Mouse (Mus musculus) kidney, postnatal 25 days (tissue): ENCODE measurements around the gene Fggy.

Experiments used
- DNase-seq, 2 experiments: peaks; one replicate each; pipeline ENCODE4 v3.0.0; 2021; ENCODE audit warnings: mixed read lengths in 2 of 2

The Fggy gene

DNA sequence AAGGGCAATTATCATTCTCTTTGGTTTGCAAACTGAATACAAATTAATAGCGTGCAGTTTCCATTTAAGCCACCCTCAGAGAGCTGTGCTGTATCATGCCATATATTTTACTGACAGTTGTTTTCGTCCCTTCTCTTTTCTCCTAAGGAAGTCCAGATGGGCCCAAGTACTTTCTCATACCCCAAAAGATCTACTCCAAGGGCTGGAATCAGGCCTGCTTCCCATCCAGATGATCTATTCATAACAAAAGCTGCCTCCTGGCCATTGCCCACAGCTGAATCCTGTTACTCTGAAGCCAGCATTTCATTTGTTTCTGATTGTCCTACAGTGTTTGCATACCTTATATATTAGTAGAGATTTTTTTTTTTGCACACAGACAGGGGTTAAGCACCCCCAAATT, 231.6 kb downstream of the Fggy start:
- DNase-seq = no peak

DNA sequence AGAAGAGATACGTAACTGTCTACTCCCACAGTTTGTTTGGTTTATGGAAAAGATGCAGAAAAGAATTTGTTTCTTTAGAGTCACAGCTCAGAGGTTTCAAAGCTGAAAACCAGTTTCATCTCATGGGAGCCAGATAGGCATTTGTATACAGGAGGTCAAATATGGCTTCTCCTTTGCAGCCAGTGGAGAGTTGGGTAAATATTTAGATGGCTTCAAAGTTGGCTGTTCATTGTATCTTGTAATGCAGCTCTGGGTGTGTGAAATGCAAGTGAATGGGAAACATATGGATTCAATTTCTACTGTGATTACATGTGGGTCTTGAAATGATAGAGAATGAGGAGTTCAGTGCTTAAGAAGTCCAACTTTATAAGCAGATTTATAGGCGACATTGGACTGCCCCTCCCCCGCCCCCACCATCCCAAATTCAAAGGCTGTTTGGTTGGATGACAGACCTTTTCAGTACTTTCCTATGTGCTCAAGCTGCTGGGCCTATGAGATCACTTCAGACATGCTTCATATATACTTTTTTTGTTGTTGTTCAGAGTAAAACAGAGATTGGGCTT, 234.7 kb downstream of the Fggy start:
- no peak for DNase-seq

DNA sequence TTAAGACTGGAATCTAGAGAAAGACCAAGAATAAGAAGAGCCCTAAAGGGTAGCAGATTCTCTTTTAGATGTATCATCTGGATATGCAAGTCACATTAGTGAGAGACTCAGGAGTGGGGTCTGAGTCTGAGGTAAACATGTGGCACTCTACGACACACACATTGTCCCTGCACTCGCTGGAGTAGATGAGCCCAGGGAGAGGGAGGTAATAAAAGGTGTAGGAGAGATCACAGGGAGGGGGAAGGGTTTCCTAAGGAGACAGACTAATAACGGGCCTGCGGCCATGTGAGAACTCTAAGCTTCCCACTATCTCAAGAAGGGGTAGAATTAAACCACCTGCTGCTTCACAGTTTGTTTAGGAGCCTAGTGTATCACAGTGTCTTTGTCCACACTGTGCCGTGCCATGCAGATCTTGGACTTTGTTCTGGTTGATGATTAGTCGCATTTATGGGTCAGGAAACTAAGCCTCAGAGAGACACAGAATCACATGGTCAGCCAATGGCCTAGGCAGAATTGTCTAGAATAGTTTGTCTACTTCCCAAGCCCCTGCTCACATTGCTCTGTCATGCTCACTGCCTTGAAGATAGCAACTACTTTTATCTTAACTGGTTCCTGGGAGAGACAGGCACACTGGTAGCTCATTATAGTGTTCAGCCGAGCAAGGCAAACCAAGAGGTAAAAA, 236.5 kb downstream of the Fggy start:
- DNase-seq = peak; percentile 61 to 72

DNA sequence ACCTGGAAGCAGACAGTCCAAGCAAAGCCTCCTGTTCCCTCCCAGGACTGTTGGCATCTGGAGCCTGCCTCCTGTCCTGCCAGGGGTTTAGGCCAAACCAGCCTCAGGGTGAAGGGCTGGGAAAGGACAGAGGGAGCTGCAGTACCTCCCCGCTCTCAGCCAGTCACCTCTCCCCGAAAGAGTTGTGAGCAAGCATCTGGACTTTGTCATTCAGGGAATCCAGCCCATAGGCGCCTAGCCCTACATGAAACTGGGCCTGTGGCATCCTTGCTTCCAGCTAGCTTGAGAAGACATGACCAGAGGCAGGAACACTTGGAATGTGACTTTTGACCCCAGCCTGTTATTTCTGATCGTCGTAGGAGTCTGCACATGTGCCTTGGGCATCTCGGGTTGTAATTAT, 237.3 kb downstream of the Fggy start:
- DNase-seq = peak; percentile 55 to 84

- DNase-seq = no peak
Measured at GRCm38 (mm10) chr4:95795283-95795682, 238.0 kb downstream of the Fggy start.

GRCm38 (mm10) chr4:95819650-95820049, 262.3 kb downstream of the Fggy start:
- no peak for DNase-seq

- no peak for DNase-seq
Measured at GRCm38 (mm10) chr4:95821906-95822579, 264.7 kb downstream of the Fggy start.

GRCm38 (mm10) chr4:95828164-95828563, 270.9 kb downstream of the Fggy start:
- no peak for DNase-seq

DNA sequence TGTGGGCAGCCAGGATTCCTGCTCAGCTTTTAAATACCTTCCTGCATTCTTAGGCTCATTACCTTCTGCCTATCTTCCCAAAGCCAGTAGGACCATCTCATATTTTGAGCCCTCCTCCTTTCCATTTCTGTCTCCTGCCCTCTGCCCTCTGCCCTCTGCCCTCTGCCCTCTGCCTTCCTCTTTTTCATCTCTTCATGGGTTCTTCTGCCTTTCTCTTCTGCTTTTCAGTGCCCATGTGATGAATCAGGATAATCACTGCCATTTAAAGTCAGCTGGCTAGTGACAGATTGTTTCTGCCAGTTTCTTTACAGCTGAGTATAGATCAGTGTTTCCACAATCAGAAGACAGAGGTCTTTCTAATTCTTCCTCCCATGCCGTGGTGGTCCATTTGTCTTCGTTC, 273.0 kb downstream of the Fggy start:
- no peak for DNase-seq

- DNase-seq = no peak
Measured at GRCm38 (mm10) chr4:95839860-95840259, 282.6 kb downstream of the Fggy start.

DNA sequence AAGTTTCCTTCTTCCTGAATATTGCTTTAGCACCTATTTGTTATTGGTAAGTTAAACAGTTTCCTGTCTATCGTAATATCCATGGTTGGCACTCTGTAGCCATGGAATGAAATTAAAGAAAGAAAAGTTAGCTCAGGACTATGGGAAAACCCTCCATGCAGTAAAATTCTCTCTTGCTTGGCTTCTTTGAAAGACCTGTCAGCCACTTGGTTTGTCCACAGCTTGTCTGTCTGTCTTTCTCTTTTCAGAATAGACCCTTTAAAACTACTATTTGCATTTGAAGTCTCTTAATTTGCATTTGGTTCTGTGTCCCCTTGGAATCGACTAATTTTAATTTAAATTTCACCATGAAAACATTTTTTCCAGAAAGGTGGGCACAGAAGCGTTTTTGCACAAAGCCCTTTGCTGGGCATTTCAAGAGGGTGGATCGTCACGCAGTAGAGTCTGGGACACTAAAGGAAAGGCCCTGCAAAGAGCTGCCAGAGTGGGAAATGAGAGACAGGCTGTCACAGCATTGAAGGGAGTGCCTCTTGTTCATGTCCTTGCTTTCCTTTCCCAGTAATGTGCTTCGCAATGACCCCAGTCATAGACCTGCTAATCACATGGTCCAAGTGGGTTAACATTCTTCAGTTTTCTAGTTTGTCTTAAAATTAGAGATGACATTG, 283.2 kb downstream of the Fggy start:
- DNase-seq = no peak

- no peak for DNase-seq
Measured at GRCm38 (mm10) chr4:95845981-95846617, 288.8 kb downstream of the Fggy start.

DNA sequence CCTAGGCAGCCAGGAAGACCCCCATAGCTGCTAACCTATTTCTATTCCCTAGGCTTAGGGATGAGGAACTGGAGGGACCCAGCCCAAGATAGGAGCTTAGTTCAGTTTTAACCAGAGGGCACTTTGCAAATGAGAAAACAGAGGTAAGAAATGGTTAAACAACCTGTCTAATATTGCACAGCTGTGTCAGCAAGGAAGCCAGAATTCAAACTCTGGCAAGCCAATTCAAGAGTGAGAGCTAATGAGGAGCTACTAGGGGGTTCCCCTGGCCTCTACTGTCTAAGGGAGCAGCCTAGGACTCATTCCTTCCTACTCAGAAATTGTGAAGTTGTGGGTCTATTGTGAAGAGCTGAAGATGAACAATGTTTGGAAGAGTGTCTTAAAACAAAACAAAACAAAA, 289.9 kb downstream of the Fggy start:
- DNase-seq = no peak

DNA sequence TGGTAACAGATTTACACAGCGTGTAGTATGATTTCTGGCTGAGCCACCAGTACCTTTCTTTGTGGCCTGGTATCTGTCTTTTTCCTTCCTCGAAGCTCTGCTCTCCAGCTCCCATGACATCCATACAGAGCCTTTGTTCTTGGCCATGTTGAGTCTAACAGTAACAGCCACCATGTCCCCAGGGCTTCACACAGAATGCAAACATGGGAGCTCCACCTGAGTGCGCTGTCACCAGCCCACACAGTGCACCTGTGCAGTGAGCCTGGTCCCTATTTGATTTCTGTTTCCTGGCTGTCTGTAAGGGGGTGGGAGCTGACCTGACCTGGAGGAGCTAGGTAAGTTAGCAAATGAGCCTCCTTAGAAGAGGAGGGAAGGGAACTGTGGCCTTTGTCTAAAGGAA, 290.4 kb downstream of the Fggy start:
- DNase-seq = no peak

- DNase-seq = no peak
Measured at GRCm38 (mm10) chr4:95849497-95849896, 292.2 kb downstream of the Fggy start.

DNA sequence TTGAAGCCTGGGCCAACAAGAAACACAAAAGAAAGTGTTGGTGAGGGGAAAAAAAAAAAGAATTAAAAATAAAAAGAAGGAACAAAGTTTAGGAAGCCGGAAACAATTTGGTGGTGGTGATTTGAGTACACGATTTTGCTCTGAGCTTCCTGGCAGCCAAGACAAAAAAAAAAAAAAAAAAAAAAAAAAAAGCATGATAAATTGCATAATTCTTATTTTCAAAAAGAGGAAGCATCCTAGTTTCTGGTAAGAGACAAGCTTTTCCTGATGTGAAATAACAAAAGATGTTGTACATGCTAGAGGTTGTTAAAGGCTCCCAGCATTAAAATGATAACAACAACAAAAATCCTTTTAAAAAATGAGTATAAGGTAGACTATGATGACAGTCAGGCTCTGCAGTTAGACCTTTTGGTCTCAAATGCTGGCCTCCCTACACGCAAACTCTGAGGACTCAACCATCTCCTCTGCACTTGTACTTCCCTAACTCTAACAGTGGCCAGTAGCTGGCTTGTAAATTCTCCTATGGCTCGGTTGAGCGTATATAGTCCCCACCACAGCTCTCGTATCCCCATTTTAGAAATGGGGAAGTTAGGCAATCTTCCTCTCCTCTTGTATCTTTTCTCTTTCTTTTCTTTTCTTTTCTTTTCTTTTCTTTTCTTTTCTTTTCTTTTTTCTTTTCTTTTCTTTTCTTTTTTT, 292.9 kb downstream of the Fggy start:
- no peak for DNase-seq

DNA sequence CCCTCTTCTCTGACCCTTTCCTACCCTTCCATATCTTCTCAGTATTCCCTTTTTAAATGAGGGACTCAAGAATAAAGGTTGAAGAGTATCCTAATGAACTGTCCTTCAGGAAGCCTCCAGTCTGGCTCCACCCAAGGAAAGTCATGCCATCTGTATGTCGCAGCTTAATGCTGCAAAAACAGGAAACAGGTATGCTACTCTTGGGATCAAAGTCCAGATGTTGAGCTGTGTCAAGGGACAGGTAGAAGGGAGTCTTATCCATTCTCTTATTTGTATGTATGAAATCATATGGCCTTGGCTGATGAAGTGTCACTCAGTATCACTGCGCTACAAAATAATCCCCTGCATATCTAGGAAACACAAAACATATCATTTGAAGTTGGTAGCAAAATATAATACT, 294.9 kb downstream of the Fggy start:
- DNase-seq = no peak

- DNase-seq = no peak
Measured at GRCm38 (mm10) chr4:95856008-95856407, 298.7 kb downstream of the Fggy start.

DNA sequence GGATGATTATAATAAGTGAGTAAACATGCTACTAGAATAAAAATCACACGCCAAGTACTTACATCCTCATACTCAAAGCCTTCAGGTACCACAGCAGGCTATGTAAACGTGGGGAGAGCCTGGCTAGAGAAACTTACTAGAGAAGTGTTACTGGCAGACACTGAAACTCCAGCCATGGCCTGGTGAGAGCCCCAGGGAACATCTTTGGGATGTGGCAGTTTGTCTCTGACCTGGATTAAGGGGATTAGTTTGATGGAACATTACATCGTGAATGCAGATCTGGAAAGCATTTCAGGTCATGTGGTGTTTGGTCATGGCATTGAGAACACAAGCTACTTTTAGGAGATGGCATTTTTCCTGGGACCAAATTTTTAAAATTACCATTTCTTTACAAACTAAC, 303.3 kb downstream of the Fggy start:
- DNase-seq = no peak

DNA sequence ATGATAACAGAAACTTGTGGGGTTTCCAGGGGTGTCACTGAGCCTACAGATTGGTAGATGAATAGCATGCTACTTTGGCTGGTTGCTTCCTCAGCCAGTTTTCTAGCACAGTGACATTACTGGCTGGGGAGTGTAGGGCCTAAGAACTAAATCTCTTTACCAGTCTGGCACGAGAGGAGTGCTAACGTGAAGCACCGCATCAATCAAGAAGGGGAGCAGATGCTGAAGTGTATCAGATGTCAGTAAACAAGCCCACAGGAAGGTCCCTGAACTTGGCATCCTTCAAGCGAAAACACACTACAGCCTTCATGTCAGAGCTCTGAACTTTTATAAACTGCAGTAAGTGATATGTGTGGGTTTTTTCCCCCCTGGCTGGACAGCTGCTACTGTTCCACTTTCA, 303.8 kb downstream of the Fggy start:
- DNase-seq = no peak

- no peak for DNase-seq
Measured at GRCm38 (mm10) chr4:95861741-95862155, 304.4 kb downstream of the Fggy start.

DNA sequence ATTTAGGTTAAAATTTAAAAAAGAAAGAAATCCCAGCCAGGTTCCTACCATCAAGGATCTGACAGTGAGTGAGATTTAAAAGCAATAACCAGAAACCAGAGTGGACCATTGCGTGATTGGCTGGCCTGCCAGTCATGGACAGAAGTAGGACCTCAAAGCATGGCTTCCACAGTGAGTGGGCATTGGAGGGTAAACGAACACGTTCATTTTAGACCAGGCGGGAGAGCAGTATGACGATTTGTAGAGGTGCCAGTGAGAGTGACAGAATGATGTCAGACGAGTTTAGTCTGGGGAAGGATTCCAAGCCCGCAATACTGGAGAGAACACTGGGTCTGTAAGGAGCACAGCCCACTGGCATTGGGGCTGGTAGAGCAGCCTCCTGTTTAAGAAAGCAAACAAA, 305.0 kb downstream of the Fggy start:
- DNase-seq = no peak
